Mouse (Mus musculus) frontal cortex, postnatal 14 days (tissue): Measurements from ENCODE around the gene Atp5d.

ENCODE experiments used
- DNase-seq, 2 experiments: peaks; one replicate each; pipeline ENCODE4 v3.0.0; 2022; ENCODE audit warnings: low spot score in 2 of 2

Gene Atp5d

DNA sequence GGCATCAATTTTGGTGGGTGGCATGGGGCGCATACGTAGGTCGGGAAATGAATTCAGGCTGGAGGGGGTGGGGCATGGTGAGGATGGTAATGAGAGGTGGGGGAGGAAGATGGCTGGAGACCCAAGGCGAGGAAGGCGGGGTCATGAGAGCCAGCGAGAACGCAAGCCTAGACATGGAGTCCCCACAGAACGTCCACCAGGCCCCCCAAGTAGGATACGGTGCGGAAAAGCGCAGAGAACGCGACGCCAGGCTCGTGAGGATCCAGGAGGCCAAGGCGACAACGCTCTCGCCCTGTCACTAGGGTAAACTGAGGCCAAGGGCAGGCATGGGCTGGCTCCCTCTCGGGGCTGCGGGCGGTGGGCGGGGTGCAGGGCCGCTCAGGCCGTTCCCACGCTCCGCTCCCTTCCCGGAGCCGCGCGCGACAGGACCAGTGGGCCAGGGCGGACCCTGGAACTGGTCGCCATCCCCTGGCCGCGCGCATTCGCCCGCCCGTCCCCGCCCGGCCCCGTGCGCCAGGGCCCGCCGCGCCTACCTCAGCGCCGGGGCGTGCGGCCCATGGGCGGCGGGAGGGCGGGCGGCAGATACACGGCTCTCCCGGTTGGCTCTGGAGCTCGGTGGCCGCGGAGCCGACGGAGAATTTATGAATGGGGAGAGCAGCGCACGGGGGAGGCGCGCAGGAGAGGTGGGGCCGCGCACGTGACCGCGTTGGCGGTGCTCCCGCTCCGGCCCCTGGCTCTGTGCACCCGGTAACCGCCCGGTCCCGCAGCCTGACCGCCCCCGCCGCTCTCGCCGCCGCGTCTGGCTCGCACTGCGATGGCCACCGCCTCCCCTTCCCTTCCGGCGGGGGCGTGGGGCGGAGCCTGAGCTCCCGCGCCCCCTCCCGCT, at the start of gene Atp5d:
Gene Atp5d, plus strand, starts transcription at position 80 of the 886 bp plus-strand sequence.
- peak in 1 of 2 experiments; percentile 58 for DNase-seq

GRCm38 (mm10) chr10:80089146-80089545, 49.3 kb upstream of the Atp5d start:
- no peak for DNase-seq

DNA sequence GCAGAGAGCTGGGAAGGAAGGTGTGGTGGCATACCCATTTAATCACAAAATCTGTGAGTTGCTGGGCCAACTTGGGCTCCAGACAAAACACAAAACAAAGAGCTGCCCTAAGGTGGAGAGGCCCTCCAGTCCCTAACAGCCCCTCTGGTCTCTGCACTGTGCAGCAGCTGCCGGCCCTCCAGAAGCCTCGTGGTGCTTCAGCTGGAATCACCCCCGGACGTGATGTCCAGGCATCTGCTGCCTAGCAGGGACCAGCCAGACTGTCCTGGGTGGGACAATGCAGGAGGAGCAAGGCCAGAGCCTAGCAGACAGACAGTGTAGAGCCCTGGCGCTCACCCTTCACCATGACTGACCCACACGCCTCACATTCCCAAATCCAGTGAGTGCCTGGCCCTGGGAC, 46.9 kb upstream of the Atp5d start:
- DNase-seq = no peak

GRCm38 (mm10) chr10:80092690-80093089, 45.7 kb upstream of the Atp5d start:
- no peak for DNase-seq

- no peak for DNase-seq
Measured at GRCm38 (mm10) chr10:80094085-80094484, 44.3 kb upstream of the Atp5d start.

DNA sequence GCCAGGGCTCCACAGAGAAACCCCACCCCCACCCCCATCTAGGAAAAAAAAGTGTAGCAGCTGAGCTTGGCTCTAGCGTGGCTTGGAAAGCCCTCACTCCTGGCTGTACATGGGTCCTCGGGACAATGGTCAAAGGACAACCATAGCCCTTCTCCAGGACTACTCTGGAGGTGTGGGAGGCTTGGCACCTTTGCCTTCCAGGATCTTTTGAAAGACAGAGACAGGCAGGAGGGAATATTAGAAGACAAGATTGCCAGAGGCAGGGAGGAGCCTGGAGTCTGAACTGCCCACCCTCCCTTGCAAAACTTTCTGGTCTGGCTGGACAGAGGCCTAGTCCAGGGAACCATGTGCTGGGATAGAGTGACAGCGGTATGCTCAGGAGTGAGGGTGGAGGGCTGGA, 43.7 kb upstream of the Atp5d start:
- DNase-seq = no peak

- no peak for DNase-seq
Measured at GRCm38 (mm10) chr10:80095547-80095946, 42.9 kb upstream of the Atp5d start.

DNA sequence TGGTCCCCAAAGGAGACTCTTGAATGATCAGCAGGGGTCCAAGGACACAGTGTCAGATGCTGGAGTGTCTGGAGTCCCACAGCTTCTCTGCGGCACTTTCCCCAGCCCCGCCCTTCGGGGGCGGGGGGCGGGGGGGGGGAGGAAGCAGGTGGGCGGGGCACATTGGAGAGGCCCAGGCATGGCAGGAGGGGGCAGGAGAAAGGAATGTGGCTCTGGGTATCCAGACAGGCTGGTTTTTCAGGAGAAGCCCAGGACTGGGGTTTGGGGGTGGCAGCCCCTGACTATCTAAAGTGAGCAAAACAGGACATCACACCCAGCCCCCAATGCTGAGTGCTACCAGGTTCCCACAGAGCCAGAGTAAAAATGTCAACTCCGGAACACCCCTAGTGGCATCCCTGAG, 41.2 kb upstream of the Atp5d start:
- DNase-seq = no peak

GRCm38 (mm10) chr10:80098630-80099029, 39.8 kb upstream of the Atp5d start:
- DNase-seq = no peak

- no peak for DNase-seq
Measured at GRCm38 (mm10) chr10:80100982-80101381, 37.5 kb upstream of the Atp5d start.

- DNase-seq = peak; percentile 56 to 69
Measured at GRCm38 (mm10) chr10:80102216-80102915, 36.1 kb upstream of the Atp5d start.

GRCm38 (mm10) chr10:80103032-80103431, 35.4 kb upstream of the Atp5d start:
- no peak for DNase-seq

GRCm38 (mm10) chr10:80104181-80104580, 34.3 kb upstream of the Atp5d start:
- no peak for DNase-seq

GRCm38 (mm10) chr10:80105460-80105859, 33.0 kb upstream of the Atp5d start, which contains the start of gene Sbno2:
TSS of gene Sbno2 (minus strand) at chr10:80105571.
- DNase-seq = no peak

DNA sequence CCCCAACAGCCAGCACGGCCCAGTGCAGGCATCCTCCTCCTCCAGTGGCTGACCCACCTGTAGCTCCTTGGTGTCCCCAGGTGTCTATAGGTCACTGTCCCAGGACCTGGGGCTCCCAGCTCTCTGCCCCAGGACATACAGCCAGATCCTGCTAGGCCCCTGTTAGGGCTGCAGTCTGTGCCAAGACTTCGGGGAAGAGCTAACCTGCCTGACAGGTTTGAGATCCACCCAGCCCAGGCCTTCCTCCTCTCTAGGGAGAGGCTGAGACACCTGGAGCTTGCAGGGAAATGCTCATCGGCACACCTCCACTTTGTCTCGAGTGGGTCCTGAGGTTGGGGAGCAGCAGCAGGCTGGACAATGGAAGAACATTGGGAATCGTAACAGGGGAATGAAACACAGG, 32.5 kb upstream of the Atp5d start:
- no peak for DNase-seq

GRCm38 (mm10) chr10:80107678-80108077, 30.8 kb upstream of the Atp5d start:
- DNase-seq = no peak

DNA sequence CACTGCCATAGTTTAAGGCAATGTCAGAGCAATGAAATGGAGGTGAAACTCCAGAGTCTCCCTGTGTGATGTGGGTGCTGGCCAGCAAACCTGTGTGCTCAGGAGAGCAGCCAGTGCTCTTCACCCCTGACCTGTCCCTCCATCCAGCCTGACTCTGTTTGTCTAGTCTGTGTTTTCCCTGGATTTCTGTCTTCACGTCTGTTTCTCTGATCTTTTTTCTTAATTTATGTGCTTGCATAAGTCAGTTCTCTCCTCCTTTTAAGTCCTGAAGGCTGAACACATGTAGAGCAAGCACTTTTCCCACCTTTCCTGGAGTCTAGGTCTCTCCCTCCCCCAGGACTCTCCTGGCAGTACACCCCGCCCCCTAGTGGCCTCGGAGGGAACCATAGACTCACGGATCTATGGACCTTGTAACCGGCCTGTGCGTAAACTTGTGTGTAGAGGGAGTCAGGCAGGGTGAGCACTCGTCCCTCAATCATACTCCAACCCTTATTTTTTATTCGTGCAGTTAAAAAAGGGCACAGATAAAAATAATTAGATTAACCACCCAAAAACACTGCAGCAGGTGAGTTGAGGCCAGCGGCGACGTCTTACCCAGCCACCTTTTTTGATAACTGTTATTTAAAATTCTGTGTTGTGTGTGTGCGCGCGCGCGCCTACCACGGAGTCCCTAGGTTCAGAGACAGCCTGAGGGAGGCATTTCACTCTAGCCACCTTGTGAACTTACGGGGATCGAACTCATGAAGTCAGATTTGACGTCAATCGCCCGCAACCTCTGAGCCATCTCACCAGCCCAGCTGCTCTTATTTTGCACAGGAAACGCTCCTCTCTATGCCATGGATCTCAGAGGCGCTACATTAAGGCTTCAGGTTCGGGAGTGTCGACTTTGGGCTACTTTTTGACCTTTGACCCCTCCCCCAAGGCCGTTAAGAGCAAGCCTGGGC, 23.8 kb upstream of the Atp5d start:
- peak; percentile 76 to 78 for DNase-seq

- DNase-seq = peak; percentile 98 to 100
Measured at GRCm38 (mm10) chr10:80115290-80115943, 23.0 kb upstream of the Atp5d start, which contains the start of gene Stk11. TSS of gene Stk11 (plus strand) at chr10:80115803.

- no peak for DNase-seq
Measured at GRCm38 (mm10) chr10:80115944-80116335, 22.5 kb upstream of the Atp5d start.

- DNase-seq = no peak
Measured at GRCm38 (mm10) chr10:80116563-80116926, 21.9 kb upstream of the Atp5d start.
